Mouse (Mus musculus): ENCODE data around the gene Ncmap. TPM values are rescaled to one million over a fixed set of nuclear protein-coding genes. Genes with fewer than 3 reads are reported as not detected.

The Ncmap gene
- polyA plus RNA-seq (2014; fragmentation: Nextera tagmentation; extraction: Ambion mirVana): 0.72 and 1.3 TPM in 2 replicates

DNA sequence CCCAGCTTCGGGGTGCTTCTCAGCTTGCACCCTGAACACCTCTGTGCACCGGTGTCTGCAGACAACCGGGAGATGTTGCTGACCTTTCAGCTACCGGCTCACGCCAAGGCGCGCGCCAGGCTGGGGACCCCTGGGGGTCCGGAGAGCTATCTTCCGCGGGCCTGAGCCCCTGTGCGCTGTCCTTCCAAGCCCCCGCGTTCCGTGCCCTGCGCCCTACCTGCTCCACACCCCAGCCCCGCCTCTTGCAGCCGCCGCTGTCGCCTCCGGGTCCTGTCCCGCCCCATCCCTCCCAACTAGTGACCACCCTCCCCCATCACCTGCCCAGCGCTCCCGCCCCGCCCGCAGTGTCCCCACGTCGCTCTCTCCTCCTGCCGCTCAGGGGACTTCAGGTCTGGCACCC lies at the start of gene Ncmap:
Gene Ncmap, minus strand, starts transcription at position 237 of the 400 bp plus-strand sequence.
- DNase-seq (ENCODE audit: low spot score) (peak; percentile 17), ATAC-seq (replicated peaks; ENCODE audit: insufficient number of reproducible peaks, low FRiP score, low TSS enrichment, low read depth) (no peak)
- Histone ChIP-seq H3K36me3 (replicated peaks; ENCODE audit: control insufficient read depth, insufficient read depth, low read depth, low read length) (no peaks in the 10 kb centered on the region), H3K9me3 (replicated peaks; ENCODE audit: control insufficient read depth, low read length) (no peaks in the 10 kb centered on the region), H3K27me3 (ENCODE audit: control insufficient read depth, insufficient read depth, low read length) (peaks cover 19% of the 10 kb centered on the region), H3K4me2 (ENCODE audit: low read depth, low read length) (peak within 1 kb of the TSS; percentile 62), H3K4me3 (ENCODE audit: low read depth, low read length) (peak within 1 kb of the TSS; percentile 36), H3K27ac (replicated peaks; ENCODE audit: low read depth, low read length) (no peak within 1 kb of the TSS), H3K9ac (replicated peaks; ENCODE audit: low read length) (peak within 1 kb of the TSS; percentile 35), H3K4me1 (ENCODE audit: control insufficient read depth, insufficient read depth, low read length) (no peaks in the 10 kb centered on the region)
- 1% methylated on average over 28 of the region's 29 CpGs for WGBS

GRCm38 (mm10) chr4:135442473-135442872 lies 44.4 kb upstream of the Ncmap start:
- H3K9ac ChIP-seq (replicated peaks; ENCODE audit: low read length): no peak overlapping the region
- H3K4me3 ChIP-seq (ENCODE audit: low read depth, low read length): no peak overlapping the region
- no peak for ATAC-seq (replicated peaks; ENCODE audit: insufficient number of reproducible peaks, low FRiP score, low TSS enrichment, low read depth)
- H3K4me1 ChIP-seq (ENCODE audit: control insufficient read depth, insufficient read depth, low read length): no peaks in the 10 kb centered on the region
- no peak overlapping the region for H3K27ac ChIP-seq (replicated peaks; ENCODE audit: low read depth, low read length)
- H3K9me3 ChIP-seq (replicated peaks; ENCODE audit: control insufficient read depth, low read length): no peaks in the 10 kb centered on the region
- H3K27me3 ChIP-seq (ENCODE audit: control insufficient read depth, insufficient read depth, low read length): no peaks in the 10 kb centered on the region
- no peak for DNase-seq (ENCODE audit: low spot score)
- no peak overlapping the region for H3K4me2 ChIP-seq (ENCODE audit: low read depth, low read length)
- 74% methylated on average over 5 of the region's 5 CpGs for WGBS
- no peaks in the 10 kb centered on the region for H3K36me3 ChIP-seq (replicated peaks; ENCODE audit: control insufficient read depth, insufficient read depth, low read depth, low read length)

- Histone ChIP-seq H3K27ac (replicated peaks; ENCODE audit: low read depth, low read length) (no peak overlapping the region), H3K27me3 (ENCODE audit: control insufficient read depth, insufficient read depth, low read length) (no peaks in the 10 kb centered on the region), H3K4me2 (ENCODE audit: low read depth, low read length) (no peak overlapping the region), H3K4me1 (ENCODE audit: control insufficient read depth, insufficient read depth, low read length) (no peaks in the 10 kb centered on the region), H3K9me3 (replicated peaks; ENCODE audit: control insufficient read depth, low read length) (no peaks in the 10 kb centered on the region), H3K9ac (replicated peaks; ENCODE audit: low read length) (no peak overlapping the region), H3K36me3 (replicated peaks; ENCODE audit: control insufficient read depth, insufficient read depth, low read depth, low read length) (no peaks in the 10 kb centered on the region), H3K4me3 (ENCODE audit: low read depth, low read length) (no peak overlapping the region)
- DNase-seq (ENCODE audit: low spot score) (peak; percentile 63), ATAC-seq (replicated peaks; ENCODE audit: insufficient number of reproducible peaks, low FRiP score, low TSS enrichment, low read depth) (no peak)
- WGBS: 69% methylated on average over 9 of the region's 9 CpGs
Measured at GRCm38 (mm10) chr4:135439904-135440522, 42.0 kb upstream of the Ncmap start.

DNA sequence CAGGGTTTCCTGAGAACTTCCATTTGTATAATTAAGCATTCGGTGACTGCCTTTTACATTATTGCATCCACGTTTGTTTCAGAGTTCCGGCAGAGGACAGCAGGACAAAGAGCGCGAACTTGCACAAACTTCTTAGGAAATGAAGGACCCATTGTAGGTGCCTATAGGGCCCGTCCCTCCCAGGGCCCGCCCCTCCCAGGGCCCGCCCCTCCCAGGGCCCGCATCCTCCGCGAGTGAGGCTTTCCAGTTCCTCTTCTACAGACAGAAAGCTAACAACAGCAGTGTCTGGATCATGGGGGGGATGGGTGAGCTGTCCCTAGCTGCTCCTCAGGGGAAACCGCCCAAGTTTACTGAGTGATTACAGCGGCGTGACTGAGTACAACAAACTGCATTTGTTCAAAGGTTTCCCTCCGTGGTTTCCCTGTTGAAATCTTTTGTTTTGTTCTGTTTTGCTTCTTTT lies 41.2 kb upstream of the Ncmap start:
- H3K4me3 ChIP-seq (ENCODE audit: low read depth, low read length): 0 out of 2 replicates have a peak overlapping the region, but pooled peaks have one; percentile 2
- ATAC-seq (replicated peaks; ENCODE audit: insufficient number of reproducible peaks, low FRiP score, low TSS enrichment, low read depth) (peak; percentile 87), DNase-seq (ENCODE audit: low spot score) (peak; percentile 79)
- H3K4me1 ChIP-seq (ENCODE audit: control insufficient read depth, insufficient read depth, low read length): no peaks in the 10 kb centered on the region
- 0 out of 2 replicates have a peak overlapping the region, but pooled peaks have one; percentile 9 for H3K27ac ChIP-seq (replicated peaks; ENCODE audit: low read depth, low read length)
- H3K36me3 ChIP-seq (replicated peaks; ENCODE audit: control insufficient read depth, insufficient read depth, low read depth, low read length): no peaks in the 10 kb centered on the region
- H3K4me2 ChIP-seq (ENCODE audit: low read depth, low read length): peak overlapping the region; percentile 36
- no peaks in the 10 kb centered on the region for H3K27me3 ChIP-seq (ENCODE audit: control insufficient read depth, insufficient read depth, low read length)
- WGBS: 5% methylated on average over 15 of the region's 15 CpGs
- H3K9ac ChIP-seq (replicated peaks; ENCODE audit: low read length): peak overlapping the region; percentile 28
- H3K9me3 ChIP-seq (replicated peaks; ENCODE audit: control insufficient read depth, low read length): no peaks in the 10 kb centered on the region

DNA sequence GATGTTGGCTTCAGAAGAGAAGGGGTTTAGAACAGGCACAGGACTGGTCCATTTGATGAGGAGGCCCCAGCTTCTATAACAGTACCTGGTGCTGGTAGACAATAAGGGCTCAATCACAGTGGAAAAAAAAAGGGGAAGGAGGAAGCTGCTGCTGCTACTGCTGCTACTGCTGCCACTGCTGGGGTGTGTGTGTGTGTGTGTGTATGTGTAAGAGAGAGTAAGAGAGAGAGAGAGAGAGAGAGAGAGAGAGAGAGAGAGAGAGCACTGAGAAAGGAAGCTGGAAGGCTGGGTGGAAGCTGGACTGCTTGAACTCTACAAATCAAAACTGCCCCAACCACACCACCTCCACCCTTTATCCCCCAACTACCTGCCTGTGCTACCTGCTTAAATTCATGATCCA lies 39.9 kb upstream of the Ncmap start:
- no peaks in the 10 kb centered on the region for H3K4me1 ChIP-seq (ENCODE audit: control insufficient read depth, insufficient read depth, low read length)
- no peaks in the 10 kb centered on the region for H3K27me3 ChIP-seq (ENCODE audit: control insufficient read depth, insufficient read depth, low read length)
- ATAC-seq (replicated peaks; ENCODE audit: insufficient number of reproducible peaks, low FRiP score, low TSS enrichment, low read depth) (no peak), DNase-seq (ENCODE audit: low spot score) (no peak)
- no peak overlapping the region for H3K4me3 ChIP-seq (ENCODE audit: low read depth, low read length)
- H3K9ac ChIP-seq (replicated peaks; ENCODE audit: low read length): no peak overlapping the region
- no peak overlapping the region for H3K4me2 ChIP-seq (ENCODE audit: low read depth, low read length)
- H3K36me3 ChIP-seq (replicated peaks; ENCODE audit: control insufficient read depth, insufficient read depth, low read depth, low read length): no peaks in the 10 kb centered on the region
- H3K9me3 ChIP-seq (replicated peaks; ENCODE audit: control insufficient read depth, low read length): no peaks in the 10 kb centered on the region
- 0 out of 2 replicates have a peak overlapping the region, but pooled peaks have one; percentile 20 for H3K27ac ChIP-seq (replicated peaks; ENCODE audit: low read depth, low read length)

- DNase-seq (ENCODE audit: low spot score): peak; percentile 25
- Histone ChIP-seq H3K27ac (replicated peaks; ENCODE audit: low read depth, low read length) (no peak overlapping the region), H3K9me3 (replicated peaks; ENCODE audit: control insufficient read depth, low read length) (no peaks in the 10 kb centered on the region), H3K27me3 (ENCODE audit: control insufficient read depth, insufficient read depth, low read length) (no peaks in the 10 kb centered on the region), H3K4me3 (ENCODE audit: low read depth, low read length) (no peak overlapping the region), H3K9ac (replicated peaks; ENCODE audit: low read length) (no peak overlapping the region), H3K4me2 (ENCODE audit: low read depth, low read length) (no peak overlapping the region), H3K4me1 (ENCODE audit: control insufficient read depth, insufficient read depth, low read length) (no peaks in the 10 kb centered on the region), H3K36me3 (replicated peaks; ENCODE audit: control insufficient read depth, insufficient read depth, low read depth, low read length) (no peaks in the 10 kb centered on the region)
- WGBS: 55% methylated on average over 13 of the region's 13 CpGs
- no peak for ATAC-seq (replicated peaks; ENCODE audit: insufficient number of reproducible peaks, low FRiP score, low TSS enrichment, low read depth)
Measured at GRCm38 (mm10) chr4:135436291-135436690, 38.3 kb upstream of the Ncmap start.

DNA sequence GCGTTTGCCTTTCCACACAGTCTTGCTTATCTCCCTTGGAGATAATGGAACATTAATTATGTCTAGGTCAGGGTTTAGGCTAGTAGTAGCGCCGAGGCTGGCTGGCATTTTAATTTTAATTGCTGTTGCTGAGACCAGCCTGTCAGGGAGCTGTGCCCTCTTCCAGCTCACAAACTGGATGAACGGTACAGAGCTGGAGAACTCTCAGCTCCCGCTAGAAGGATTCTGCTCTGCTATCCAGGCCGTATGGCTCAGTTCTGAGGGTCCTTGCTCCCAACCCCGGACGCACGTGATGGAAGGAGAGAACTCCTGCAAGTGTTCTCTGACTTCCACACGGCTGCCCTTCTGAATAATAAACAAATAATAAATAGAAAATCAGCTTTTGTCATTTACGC lies 36.4 kb upstream of the Ncmap start:
- Histone ChIP-seq H3K4me1 (ENCODE audit: control insufficient read depth, insufficient read depth, low read length) (no peaks in the 10 kb centered on the region), H3K36me3 (replicated peaks; ENCODE audit: control insufficient read depth, insufficient read depth, low read depth, low read length) (no peaks in the 10 kb centered on the region), H3K4me2 (ENCODE audit: low read depth, low read length) (peak overlapping the region; percentile 66), H3K9ac (replicated peaks; ENCODE audit: low read length) (peak overlapping the region; percentile 47), H3K27ac (replicated peaks; ENCODE audit: low read depth, low read length) (no peak overlapping the region), H3K4me3 (ENCODE audit: low read depth, low read length) (peak overlapping the region; percentile 68), H3K27me3 (ENCODE audit: control insufficient read depth, insufficient read depth, low read length) (no peaks in the 10 kb centered on the region), H3K9me3 (replicated peaks; ENCODE audit: control insufficient read depth, low read length) (no peaks in the 10 kb centered on the region)
- DNase-seq (ENCODE audit: low spot score) (no peak), ATAC-seq (replicated peaks; ENCODE audit: insufficient number of reproducible peaks, low FRiP score, low TSS enrichment, low read depth) (0 out of 2 replicates have a peak, but pooled peaks have one; percentile 25)
- WGBS: 29% methylated on average over 11 of the region's 11 CpGs
